Comparison of ENCODE assay signal across 1 mouse cellular context in genomic region chr2:127269491-127270299, GRCm38 (mm10).
A peak's percentile ranks its signal among the peaks of the same experiment; 100 is the strongest.
TF ChIP-seq lines count a peak whose summit lies in the region.

TSS of gene Stard7 (plus strand) at chr2:127270218.

TF ChIP-seq in MEL, 35 proteins besides CTCF, POLR2A, EP300 and RAD21 (continued from another document):
- TF ChIP-seq MAX (IDR thresholded peaks at IDR 0.05; ENCODE audit: low read length) (peak; percentile 70), CHD2 (IDR thresholded peaks at IDR 0.05; ENCODE audit: low read length) (0 out of 2 replicates have a peak, but pooled peaks have one; percentile 12), BHLHE40 (IDR thresholded peaks at IDR 0.05; ENCODE audit: borderline replicate concordance, low read depth, low read length) (peak; percentile 44; the same call in 1 of the 2 replicates), SMC3 (IDR thresholded peaks at IDR 0.05; ENCODE audit: low read depth, low read length) (no peak), KAT2A (conservative IDR thresholded peaks at IDR 0.05; ENCODE audit: low read depth, low read length) (no peak; the same call in 1 of the 2 replicates)
TF ChIP-seq in MEL: peak in this region for 13.
